Mouse (Mus musculus): ENCODE measurements around the gene Uba5. TPM values are rescaled to one million over a fixed set of nuclear protein-coding genes. Genes with fewer than 3 reads are reported as not detected.

Gene Uba5
- polyA plus RNA-seq (2016; fragmentation: Nextera tagmentation; extraction: Ambion mirVana) = 39.2 and 49.6 TPM in 2 replicates

- Histone ChIP-seq H3K27ac (peak within 1 kb of the TSS; percentile 92), H3K9me3 (no peaks in the 10 kb centered on the region), H3K4me3 (peak within 1 kb of the TSS; percentile 97), H3K36me3 (peaks cover 24% of the 10 kb centered on the region), H3K4me1 (peaks cover 17% of the 10 kb centered on the region), H3K27me3 (ENCODE audit: insufficient read depth, poor library complexity, severe bottlenecking) (no peaks in the 10 kb centered on the region)
- WGBS = under 1% methylated on average over 59 of the region's 59 CpGs
- DNase-seq (ENCODE audit: low spot score) = no peak
These were observed at the start of gene Uba5 for GRCm38 (mm10) chr9:104062430-104063243. Uba5 (minus strand) TSS chr9:104063134.

DNA sequence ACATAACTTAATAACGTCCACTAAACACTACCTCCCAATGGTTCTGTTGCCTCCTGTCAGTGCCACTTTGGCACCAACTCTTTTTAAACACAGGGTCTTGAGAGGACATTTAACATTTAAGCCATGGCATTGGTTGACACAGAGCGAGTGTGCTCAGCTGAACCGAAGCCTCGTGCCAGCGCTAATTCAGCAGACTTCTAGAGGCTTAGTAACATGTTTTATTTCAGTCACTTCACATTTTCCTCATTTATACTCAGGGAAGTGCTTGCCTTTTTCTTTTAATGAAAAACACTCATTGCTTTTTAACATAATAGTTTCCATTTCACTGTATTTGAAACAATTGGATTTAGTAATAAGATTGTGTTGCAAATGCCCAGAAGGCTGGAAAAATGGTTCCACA is 46.2 kb upstream of the Uba5 start:
- H3K27ac ChIP-seq = no peak overlapping the region; the same call in 1 of the 2 replicates
- H3K36me3 ChIP-seq = no peaks in the 10 kb centered on the region
- 0 out of 2 replicates have a peak, but pooled peaks cover 4% of the 10 kb centered on the region for H3K4me1 ChIP-seq
- H3K9me3 ChIP-seq = no peaks in the 10 kb centered on the region
- 95% methylated on average over 5 of the region's 5 CpGs for WGBS
- DNase-seq (ENCODE audit: low spot score) = no peak
- no peak overlapping the region for H3K4me3 ChIP-seq
- H3K27me3 ChIP-seq (ENCODE audit: insufficient read depth, poor library complexity, severe bottlenecking) = no peaks in the 10 kb centered on the region

- DNase-seq (ENCODE audit: low spot score) = no peak
- Histone ChIP-seq H3K27ac (no peak overlapping the region; the same call in 1 of the 2 replicates), H3K4me3 (no peak overlapping the region), H3K4me1 (0 out of 2 replicates have a peak, but pooled peaks cover 4% of the 10 kb centered on the region), H3K9me3 (no peaks in the 10 kb centered on the region), H3K36me3 (no peaks in the 10 kb centered on the region), H3K27me3 (ENCODE audit: insufficient read depth, poor library complexity, severe bottlenecking) (no peaks in the 10 kb centered on the region)
- 51% methylated on average over 2 of the region's 2 CpGs for WGBS
These were observed 45.7 kb upstream of the Uba5 start for GRCm38 (mm10) chr9:104108571-104109143.

GRCm38 (mm10) chr9:104107482-104107881 is 44.5 kb upstream of the Uba5 start:
- Histone ChIP-seq H3K27ac (no peak overlapping the region), H3K9me3 (no peaks in the 10 kb centered on the region), H3K4me1 (0 out of 2 replicates have a peak, but pooled peaks cover 4% of the 10 kb centered on the region), H3K27me3 (ENCODE audit: insufficient read depth, poor library complexity, severe bottlenecking) (no peaks in the 10 kb centered on the region), H3K36me3 (no peaks in the 10 kb centered on the region), H3K4me3 (no peak overlapping the region)
- 32% methylated on average over 6 of the region's 6 CpGs for WGBS
- no peak for DNase-seq (ENCODE audit: low spot score)

DNA sequence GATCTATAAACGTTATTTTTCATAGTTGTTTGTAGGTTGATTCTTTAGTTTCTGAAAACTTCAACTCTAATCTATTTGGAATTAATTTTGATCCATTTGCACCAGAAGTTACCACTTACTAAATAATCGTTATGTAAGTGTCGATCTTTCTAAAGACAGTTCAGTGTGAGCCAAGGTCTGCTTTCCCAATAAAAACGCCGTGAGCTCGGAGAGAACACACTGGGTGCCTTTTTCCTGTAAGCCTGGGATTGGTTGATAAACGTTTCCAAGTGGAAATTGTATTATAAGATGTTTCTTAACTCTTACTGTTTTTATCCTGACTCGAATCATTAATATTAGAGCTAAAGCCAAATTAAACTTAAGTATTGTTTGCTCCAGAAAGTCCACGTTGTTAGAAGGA is 44.0 kb upstream of the Uba5 start:
- Histone ChIP-seq H3K4me1 (peaks cover 6% of the 10 kb centered on the region; the same call in 1 of the 2 replicates), H3K4me3 (no peak overlapping the region), H3K27me3 (ENCODE audit: insufficient read depth, poor library complexity, severe bottlenecking) (no peaks in the 10 kb centered on the region), H3K36me3 (no peaks in the 10 kb centered on the region), H3K27ac (no peak overlapping the region), H3K9me3 (no peaks in the 10 kb centered on the region)
- 74% methylated on average over 9 of the region's 9 CpGs for WGBS
- no peak for DNase-seq (ENCODE audit: low spot score)

GRCm38 (mm10) chr9:104104986-104105385 is 42.1 kb upstream of the Uba5 start:
- Histone ChIP-seq H3K27ac (no peak overlapping the region), H3K4me1 (peaks cover 12% of the 10 kb centered on the region; the same call in 1 of the 2 replicates), H3K4me3 (no peak overlapping the region), H3K9me3 (no peaks in the 10 kb centered on the region), H3K27me3 (ENCODE audit: insufficient read depth, poor library complexity, severe bottlenecking) (no peaks in the 10 kb centered on the region), H3K36me3 (no peaks in the 10 kb centered on the region)
- no peak for DNase-seq (ENCODE audit: low spot score)
- WGBS = 76% methylated on average over 2 of the region's 2 CpGs

GRCm38 (mm10) chr9:104102901-104103300 is 40.0 kb upstream of the Uba5 start:
- Histone ChIP-seq H3K4me1 (peaks cover 8% of the 10 kb centered on the region; the same call in 1 of the 2 replicates), H3K36me3 (no peaks in the 10 kb centered on the region; the same call in 1 of the 2 replicates), H3K27ac (no peak overlapping the region), H3K4me3 (no peak overlapping the region), H3K27me3 (ENCODE audit: insufficient read depth, poor library complexity, severe bottlenecking) (no peaks in the 10 kb centered on the region), H3K9me3 (no peaks in the 10 kb centered on the region)
- no peak for DNase-seq (ENCODE audit: low spot score)
- WGBS = 53% methylated on average over 2 of the region's 2 CpGs

DNA sequence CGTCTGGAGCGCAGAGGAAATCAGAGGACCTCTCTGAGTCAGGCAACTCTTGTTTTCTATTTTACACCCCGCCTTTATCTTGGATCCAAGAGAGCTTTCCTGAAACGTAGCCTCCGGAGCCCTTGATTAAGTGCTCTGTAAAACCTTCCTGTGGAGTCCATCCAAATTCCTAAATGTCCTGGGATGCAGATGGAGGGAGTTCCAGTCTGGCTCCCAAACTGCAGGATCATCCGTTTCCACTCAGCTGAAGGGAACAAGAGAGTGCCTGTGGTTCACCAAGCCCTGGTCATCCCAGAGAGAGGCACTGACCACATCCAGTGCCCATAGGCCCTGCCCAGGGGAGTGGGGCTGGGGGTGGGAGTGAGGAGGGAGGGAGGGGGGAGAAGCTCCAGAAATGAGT is 39.4 kb upstream of the Uba5 start:
- no peaks in the 10 kb centered on the region for H3K27me3 ChIP-seq (ENCODE audit: insufficient read depth, poor library complexity, severe bottlenecking)
- WGBS = 34% methylated on average over 6 of the region's 6 CpGs
- peaks cover 8% of the 10 kb centered on the region; the same call in 1 of the 2 replicates for H3K4me1 ChIP-seq
- no peak overlapping the region for H3K27ac ChIP-seq
- no peaks in the 10 kb centered on the region for H3K9me3 ChIP-seq
- H3K4me3 ChIP-seq = no peak overlapping the region
- H3K36me3 ChIP-seq = no peaks in the 10 kb centered on the region; the same call in 1 of the 2 replicates
- DNase-seq (ENCODE audit: low spot score) = no peak

DNA sequence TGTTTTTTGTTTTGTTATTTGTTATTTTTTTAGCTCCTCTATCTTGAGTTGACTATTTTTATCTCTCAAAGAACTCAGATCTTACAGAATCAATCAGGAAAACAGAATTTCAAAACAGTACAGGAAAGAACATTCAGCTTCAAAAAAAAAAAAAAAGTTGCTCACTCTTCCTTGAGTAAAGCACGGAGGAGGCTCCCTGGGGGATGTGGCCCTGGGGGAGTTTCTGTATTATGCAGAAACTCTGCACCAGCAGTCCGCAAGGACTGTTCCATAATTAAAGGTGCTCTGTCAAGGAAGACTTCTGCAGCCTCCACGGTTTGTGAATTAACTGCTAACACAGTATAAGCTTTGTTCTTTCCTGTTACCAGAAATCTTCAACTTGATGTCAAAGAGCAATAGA is 38.5 kb upstream of the Uba5 start:
- Histone ChIP-seq H3K27ac (no peak overlapping the region), H3K4me3 (no peak overlapping the region), H3K36me3 (no peaks in the 10 kb centered on the region; the same call in 1 of the 2 replicates), H3K9me3 (no peaks in the 10 kb centered on the region), H3K27me3 (ENCODE audit: insufficient read depth, poor library complexity, severe bottlenecking) (no peaks in the 10 kb centered on the region), H3K4me1 (peaks cover 8% of the 10 kb centered on the region; the same call in 1 of the 2 replicates)
- no peak for DNase-seq (ENCODE audit: low spot score)
- 33% methylated on average over 3 of the region's 3 CpGs for WGBS

GRCm38 (mm10) chr9:104100822-104101221 is 37.9 kb upstream of the Uba5 start:
- H3K4me1 ChIP-seq = peaks cover 8% of the 10 kb centered on the region; the same call in 1 of the 2 replicates

DNA sequence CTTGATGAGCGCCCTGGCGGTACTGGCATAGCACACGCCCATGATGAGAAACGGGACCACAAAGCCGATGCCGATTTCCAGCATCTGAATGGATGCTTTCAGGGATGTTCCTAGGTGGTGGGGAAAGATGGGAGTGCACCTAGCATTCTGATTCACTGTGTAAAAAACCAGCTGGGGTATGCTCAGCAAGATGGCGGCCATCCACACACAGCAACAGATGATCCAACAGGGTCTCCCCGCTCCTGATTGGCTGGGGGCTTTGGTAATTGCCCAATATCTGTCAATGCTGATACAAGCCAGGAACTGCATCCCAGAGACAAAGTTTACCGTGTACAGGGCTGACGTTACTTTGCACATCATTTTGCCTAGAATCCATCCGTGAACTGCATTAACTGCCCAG is 36.1 kb upstream of the Uba5 start:
- H3K36me3 ChIP-seq = no peaks in the 10 kb centered on the region; the same call in 1 of the 2 replicates
- no peak overlapping the region for H3K4me3 ChIP-seq
- H3K27ac ChIP-seq = no peak overlapping the region
- H3K4me1 ChIP-seq = peaks cover 8% of the 10 kb centered on the region; the same call in 1 of the 2 replicates
- no peak for DNase-seq (ENCODE audit: low spot score)
- no peaks in the 10 kb centered on the region for H3K9me3 ChIP-seq
- no peaks in the 10 kb centered on the region for H3K27me3 ChIP-seq (ENCODE audit: insufficient read depth, poor library complexity, severe bottlenecking)
- 87% methylated on average over 11 of the region's 11 CpGs for WGBS

More at GRCm38 (mm10) chr9:104100822-104101221, 37.9 kb upstream of the Uba5 start:
- WGBS = 54% methylated on average over 7 of the region's 7 CpGs
- no peaks in the 10 kb centered on the region; the same call in 1 of the 2 replicates for H3K36me3 ChIP-seq
- no peak overlapping the region for H3K27ac ChIP-seq
- no peaks in the 10 kb centered on the region for H3K9me3 ChIP-seq
- H3K4me3 ChIP-seq = no peak overlapping the region
- H3K27me3 ChIP-seq (ENCODE audit: insufficient read depth, poor library complexity, severe bottlenecking) = no peaks in the 10 kb centered on the region
- no peak for DNase-seq (ENCODE audit: low spot score)

DNA sequence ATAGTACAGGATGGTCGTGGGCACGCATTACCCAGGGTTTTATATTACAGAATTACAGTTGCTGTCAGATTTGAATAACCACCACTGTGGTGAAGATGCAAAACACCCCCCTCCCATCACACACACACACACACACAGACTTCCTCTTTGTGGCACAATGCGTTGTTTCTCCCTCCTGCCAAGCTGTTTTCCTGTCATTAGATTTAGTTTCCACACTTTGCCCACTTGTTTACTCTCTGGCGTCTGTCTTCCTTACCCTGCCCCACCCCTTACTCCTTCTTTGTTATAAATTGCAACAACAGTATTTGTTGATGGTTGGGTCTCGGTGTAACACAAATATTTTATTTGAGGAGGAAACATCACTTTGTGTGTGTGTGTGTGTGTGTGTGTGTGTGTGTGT is 35.3 kb upstream of the Uba5 start:
- no peaks in the 10 kb centered on the region for H3K27me3 ChIP-seq (ENCODE audit: insufficient read depth, poor library complexity, severe bottlenecking)
- 67% methylated on average over 5 of the region's 5 CpGs for WGBS
- H3K4me3 ChIP-seq = no peak overlapping the region
- peaks cover 8% of the 10 kb centered on the region; the same call in 1 of the 2 replicates for H3K4me1 ChIP-seq
- H3K9me3 ChIP-seq = no peaks in the 10 kb centered on the region
- H3K27ac ChIP-seq = no peak overlapping the region
- H3K36me3 ChIP-seq = no peaks in the 10 kb centered on the region; the same call in 1 of the 2 replicates
- no peak for DNase-seq (ENCODE audit: low spot score)

DNA sequence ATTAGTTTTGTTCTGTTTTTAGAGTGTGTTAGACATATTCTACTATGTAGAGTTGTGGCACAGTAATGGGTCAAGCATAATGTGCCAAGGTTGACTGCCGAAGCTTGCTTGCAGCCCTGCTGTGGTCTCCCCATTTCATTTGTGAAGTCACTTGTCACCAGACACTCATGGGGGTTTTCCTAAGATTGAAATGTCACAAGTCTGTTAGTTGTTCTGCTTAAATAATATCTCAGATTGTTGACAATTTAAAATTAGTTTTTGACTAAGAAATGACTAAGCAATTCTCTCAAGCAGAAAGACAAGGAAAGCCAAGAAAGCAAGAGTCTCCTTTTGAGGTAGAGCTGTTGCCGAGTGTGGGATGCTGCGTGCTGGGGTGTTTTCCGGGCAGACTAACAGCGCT is 30.0 kb upstream of the Uba5 start:
- 96% methylated on average over 5 of the region's 5 CpGs for WGBS
- Histone ChIP-seq H3K9me3 (no peaks in the 10 kb centered on the region), H3K4me1 (no peaks in the 10 kb centered on the region), H3K36me3 (no peaks in the 10 kb centered on the region), H3K27me3 (ENCODE audit: insufficient read depth, poor library complexity, severe bottlenecking) (no peaks in the 10 kb centered on the region), H3K4me3 (no peak overlapping the region), H3K27ac (no peak overlapping the region)
- no peak for DNase-seq (ENCODE audit: low spot score)

Measured in heart, embryonic 10.5 days (tissue).